Mouse (Mus musculus): ENCODE measurements around the gene Xlr5c. TPM values are rescaled to one million over a fixed set of nuclear protein-coding genes. Genes with fewer than 3 reads are reported as not detected.
"Not testable (repeated sequence)": the region's sequence is repeated elsewhere in the genome, so short reads cannot be mapped to it uniquely, and the experiment has no call there.

Gene Xlr5c
- not detected for total RNA-seq (2021)
- long read RNA-seq, experiment 1: 0 reads
- long read RNA-seq, experiment 2: 0 reads

- DNase-seq (ENCODE audit: extremely low spot score in 1 of 2, low spot score in 2 of 2); H3K4me3 ChIP-seq; H3K27ac ChIP-seq; intact Hi-C loops (cut with DNase I): not testable (repeated sequence)
These were observed at the start of gene Xlr5c, which contains the start of gene Xlr5a for GRCm38 (mm10) chrX:73292876-73293275. Gene Xlr5c (minus strand): TSS chrX:73292976. Gene Xlr5a (minus strand): TSS chrX:73292976.

- Histone ChIP-seq H3K27ac (peak within 1 kb of the TSS; percentile 65; the same call in 1 of the 2 replicates), H3K4me3 (peak within 1 kb of the TSS; percentile 60)
- DNase-seq (ENCODE audit: extremely low spot score in 1 of 2, low spot score in 2 of 2): peak; percentile 71 to 77
- intact Hi-C loops (cut with DNase I): loop anchor here (2.0 kb wide), 1 partner anchor 114 kb away; the partner anchor contains the start of gene F8a
- no peak for TF ChIP-seq CTCF (IDR thresholded peaks at IDR 0.05)
These were observed 49.7 kb upstream of the Xlr5c start, which contains the start of gene Zfp275 for GRCm38 (mm10) chrX:73342483-73342895. Gene Zfp275 (plus strand): TSS chrX:73342621.

GRCm38 (mm10) chrX:73342068-73342467 is 49.3 kb upstream of the Xlr5c start:
- TF ChIP-seq CTCF (IDR thresholded peaks at IDR 0.05): no peak
- Histone ChIP-seq H3K4me3 (peak overlapping the region; percentile 60), H3K27ac (no peak overlapping the region; the same call in 1 of the 2 replicates)
- intact Hi-C loops (cut with DNase I): loop anchor here (2.0 kb wide), 1 partner anchor 113 kb away; the partner anchor contains the start of gene F8a
- DNase-seq (ENCODE audit: extremely low spot score in 1 of 2, low spot score in 2 of 2): no peak

GRCm38 (mm10) chrX:73341473-73341872 is 48.7 kb upstream of the Xlr5c start:
- H3K4me3 ChIP-seq: no peak overlapping the region
- DNase-seq (ENCODE audit: extremely low spot score in 1 of 2, low spot score in 2 of 2): no peak
- intact Hi-C loops (cut with DNase I): no loop called here
- TF ChIP-seq CTCF (IDR thresholded peaks at IDR 0.05): no peak
- no peak overlapping the region for H3K27ac ChIP-seq

GRCm38 (mm10) chrX:73336740-73337139 is 44.0 kb upstream of the Xlr5c start, which contains the start of gene Gm45015:
Gene Gm45015 (minus strand): TSS chrX:73336840.
- intact Hi-C loops (cut with DNase I): no loop called here
- Histone ChIP-seq H3K27ac (no peak within 1 kb of the TSS), H3K4me3 (no peak within 1 kb of the TSS)
- no peak for DNase-seq (ENCODE audit: extremely low spot score in 1 of 2, low spot score in 2 of 2)
- no peak for TF ChIP-seq CTCF (IDR thresholded peaks at IDR 0.05)

- no peak for TF ChIP-seq CTCF (IDR thresholded peaks at IDR 0.05)
- H3K4me3 ChIP-seq: no peak overlapping the region
- intact Hi-C loops (cut with DNase I): no loop called here
- DNase-seq (ENCODE audit: extremely low spot score in 1 of 2, low spot score in 2 of 2): no peak
- no peak overlapping the region for H3K27ac ChIP-seq
These were observed 40.8 kb upstream of the Xlr5c start for GRCm38 (mm10) chrX:73333548-73333947.

- no peak for DNase-seq (ENCODE audit: extremely low spot score in 1 of 2, low spot score in 2 of 2)
- Histone ChIP-seq H3K27ac (no peak overlapping the region), H3K4me3 (no peak overlapping the region)
- TF ChIP-seq CTCF (IDR thresholded peaks at IDR 0.05): no peak
- intact Hi-C loops (cut with DNase I): no loop called here
These were observed 34.4 kb upstream of the Xlr5c start for GRCm38 (mm10) chrX:73327215-73327614.

GRCm38 (mm10) chrX:73321029-73321428 is 28.3 kb upstream of the Xlr5c start:
- Histone ChIP-seq H3K27ac (no peak overlapping the region), H3K4me3 (no peak overlapping the region)
- DNase-seq (ENCODE audit: extremely low spot score in 1 of 2, low spot score in 2 of 2): no peak
- intact Hi-C loops (cut with DNase I): no loop called here
- TF ChIP-seq CTCF (IDR thresholded peaks at IDR 0.05): no peak

GRCm38 (mm10) chrX:73312522-73312921 is 19.7 kb upstream of the Xlr5c start:
- H3K4me3 ChIP-seq: 0 out of 2 replicates have a peak overlapping the region, but pooled peaks have one; percentile 14
- DNase-seq (ENCODE audit: extremely low spot score in 1 of 2, low spot score in 2 of 2): peak; percentile 13
- TF ChIP-seq CTCF (IDR thresholded peaks at IDR 0.05): peak; percentile 68
- intact Hi-C loops (cut with DNase I): loop anchor here (5.0 kb wide), 3 partner anchors 100 to 180 kb away; partner anchors contain the start of gene Zfp92
- H3K27ac ChIP-seq: no peak overlapping the region

- intact Hi-C loops (cut with DNase I): not testable (repeated sequence)
These were observed 3.0 kb upstream of the Xlr5c start for GRCm38 (mm10) chrX:73295745-73296144.

GRCm38 (mm10) chrX:73265270-73265669 is 27.5 kb downstream of the Xlr5c start, which contains the start of gene Xlr3c:
Gene Xlr3c (minus strand): TSS chrX:73265390.
- intact Hi-C loops (cut with DNase I); H3K4me3 ChIP-seq; DNase-seq (ENCODE audit: extremely low spot score in 1 of 2, low spot score in 2 of 2); H3K27ac ChIP-seq: not testable (repeated sequence)

More at GRCm38 (mm10) chrX:73295745-73296144, 3.0 kb upstream of the Xlr5c start:
- H3K4me3 ChIP-seq; DNase-seq (ENCODE audit: extremely low spot score in 1 of 2, low spot score in 2 of 2); H3K27ac ChIP-seq: not testable (repeated sequence)

GRCm38 (mm10) chrX:73262428-73262827 is 30.3 kb downstream of the Xlr5c start:
- intact Hi-C loops (cut with DNase I); H3K4me3 ChIP-seq; H3K27ac ChIP-seq; DNase-seq (ENCODE audit: extremely low spot score in 1 of 2, low spot score in 2 of 2): not testable (repeated sequence)

- H3K27ac ChIP-seq; intact Hi-C loops (cut with DNase I); DNase-seq (ENCODE audit: extremely low spot score in 1 of 2, low spot score in 2 of 2); H3K4me3 ChIP-seq: not testable (repeated sequence)
These were observed 49.9 kb downstream of the Xlr5c start, which contains the start of gene Xlr4c for GRCm38 (mm10) chrX:73242821-73243325. Gene Xlr4c (minus strand): TSS chrX:73243130.

Other genes starting within 250 kb of the Xlr5c start
- 10 to 100 TPM; 14.4 to 16.3 TPM for gene Pnma3, start 228.2 kb downstream of the Xlr5c start, total RNA-seq (2021)
- 1 to 10 TPM in 1 of 2 experiments, not detected in 1; 1.0 TPM for gene Xlr4a, start 210.5 kb downstream of the Xlr5c start, total RNA-seq (2021)
- 1 to 10 TPM; 1.4 to 3.3 TPM for gene Xlr3a, start 195.9 kb downstream of the Xlr5c start, total RNA-seq (2021)
- 1 to 10 TPM in 1 of 2 experiments, under 1 TPM in 1; 0.93 to 2.7 TPM for gene Gm14685, start 175.9 kb downstream of the Xlr5c start, total RNA-seq (2021)
- gene Xlr5b, start 144.2 kb downstream of the Xlr5c start, total RNA-seq (2021): not detected
- gene DXBay18, start 143.5 kb downstream of the Xlr5c start, total RNA-seq (2021): under 1 TPM in 1 of 2 experiments, not detected in 1; 0.63 TPM
- not detected for gene Spin2d, start 116.0 kb downstream of the Xlr5c start, total RNA-seq (2021)
- gene Xlr3b, start 100.8 kb downstream of the Xlr5c start, total RNA-seq (2021): 1 to 10 TPM in 1 of 2 experiments, under 1 TPM in 1; 0.26 to 8.9 TPM
- 1 to 10 TPM in 1 of 2 experiments, not detected in 1; 2.0 TPM for gene Xlr4b, start 78.6 kb downstream of the Xlr5c start, total RNA-seq (2021)
- gene F8a, start 64.7 kb downstream of the Xlr5c start, total RNA-seq (2021): 10 to 100 TPM; 16.3 to 18.6 TPM
- not detected for gene Xlr4c, start 49.8 kb downstream of the Xlr5c start, total RNA-seq (2021)
- gene Xlr3c, start 27.6 kb downstream of the Xlr5c start, total RNA-seq (2021): not detected
- gene Xlr5a, start within 50 bp of the Xlr5c start, total RNA-seq (2021): not detected
- not detected for gene Gm45015, start 43.9 kb upstream of the Xlr5c start, total RNA-seq (2021)
- 10 to 100 TPM; 18.6 to 21.3 TPM for gene Zfp275, start 49.6 kb upstream of the Xlr5c start, total RNA-seq (2021)
- under 1 TPM in 1 of 2 experiments, not detected in 1; 0.20 TPM for gene Gm18336, start 105.8 kb upstream of the Xlr5c start, total RNA-seq (2021)
- 1 to 10 TPM; 1.9 to 2.1 TPM for gene Zfp92, start 118.1 kb upstream of the Xlr5c start, total RNA-seq (2021)
- not detected for gene Trex2, start 142.4 kb upstream of the Xlr5c start, total RNA-seq (2021)
- gene Haus7, start 166.1 kb upstream of the Xlr5c start, total RNA-seq (2021): 1 to 10 TPM; 7.9 to 9.2 TPM
- gene Bgn, start 190.6 kb upstream of the Xlr5c start, total RNA-seq (2021): 10 to 100 TPM; 15.5 to 17.6 TPM
- 100 to 1,000 TPM in 1 of 2 experiments, 10 to 100 TPM in 1; 99.8 to 105 TPM for gene Atp2b3, start 210.1 kb upstream of the Xlr5c start, total RNA-seq (2021)

All from left cerebral cortex, adult 2 months (tissue).